Mouse (Mus musculus): ENCODE measurements around the gene Eng.

DNA sequence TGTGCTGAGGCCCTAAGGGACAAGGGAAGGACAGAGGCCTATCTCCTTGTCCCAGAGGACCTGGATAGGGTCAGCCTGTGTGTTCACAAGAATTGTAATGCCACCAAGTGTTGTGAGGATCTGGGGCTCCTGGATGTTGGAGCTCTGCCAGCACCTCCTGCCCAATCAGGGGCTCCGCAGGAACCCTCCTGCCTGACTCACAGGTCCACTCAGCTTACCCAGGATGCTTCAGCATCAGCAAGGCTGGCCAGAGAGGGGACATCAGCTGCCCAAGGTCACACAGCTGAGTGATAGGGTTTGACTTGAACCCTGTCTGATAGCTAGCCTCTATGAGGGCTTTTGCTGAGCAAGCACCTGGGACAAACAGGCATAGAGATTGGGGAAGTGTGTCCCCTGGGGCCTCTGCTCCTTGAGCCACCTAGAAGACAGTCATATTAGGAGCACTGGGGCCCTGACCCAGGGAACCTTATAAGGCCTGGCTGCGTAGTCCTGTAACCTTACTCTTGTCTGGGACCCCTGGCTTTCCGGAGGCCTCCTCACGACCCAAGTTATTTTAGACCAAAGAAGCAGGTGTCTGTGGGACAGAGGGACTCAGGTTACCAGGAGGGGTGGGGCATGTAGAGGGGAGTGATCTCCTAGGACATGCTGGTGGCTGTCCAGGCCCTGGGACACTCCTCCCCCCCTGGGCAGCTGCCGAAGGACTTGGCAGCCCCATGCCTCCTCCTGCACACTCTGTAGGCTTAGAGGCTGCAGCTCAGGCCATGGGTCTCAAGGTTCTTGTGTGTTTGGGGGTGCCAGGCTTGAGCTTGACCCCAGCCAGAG is 20.3 kb upstream of the Eng start:
- no peak for TF ChIP-seq CTCF (IDR thresholded peaks at IDR 0.05; ENCODE audit: control insufficient read depth, insufficient read depth, insufficient replicate concordance, low read depth, low read length)
- TF ChIP-seq POLR2A (IDR thresholded peaks at IDR 0.05; ENCODE audit: control insufficient read depth, low read depth, low read length) = no peak
